18 mouse cellular contexts compared by ENCODE assay signal in genomic region chr12:101742375-101742774, GRCm38 (mm10). TPM values are rescaled to one million over a fixed set of nuclear protein-coding genes. Genes with fewer than 3 reads are reported as not detected.
"Had no signal": no experiment of that assay in that cellular context is flagged by ENCODE, and none has a peak within 500 bp of the region (broad histone marks: within the 10 kb centered on the region; RNA-seq: fewer than 3 reads in every experiment).

No protein-coding gene starts in this region.

- ATAC-seq: midbrain, embryonic 16.5 days had no signal

- H3K36me3 ChIP-seq: midbrain, embryonic 10.5 days; midbrain, embryonic 12.5 days; neural tube, embryonic 12.5 days; stomach, embryonic 15.5 days had no signal

- H3K27ac ChIP-seq: liver, embryonic 14.5 days; midbrain, embryonic 10.5 days; midbrain, embryonic 12.5 days; neural tube, embryonic 12.5 days; stomach, embryonic 15.5 days had no signal

- H3K4me2 ChIP-seq: lung, embryonic 14.5 days; midbrain, embryonic 12.5 days; neural tube, embryonic 12.5 days; stomach, embryonic 15.5 days had no signal

- DNase-seq: lung, adult 18-20 months; lung, embryonic 14.5 days; lung, postnatal 10 days; lung, postnatal 4 days; midbrain, embryonic 14.5 days; right cerebral cortex, postnatal 25 days; right cerebral cortex, postnatal 4 days; spleen, adult 18-20 months; thymus, adult 18-20 months; thymus, postnatal 14 days; thymus, postnatal 36 days had no signal

- H3K9me3 ChIP-seq: midbrain, embryonic 10.5 days; midbrain, embryonic 12.5 days; neural tube, embryonic 12.5 days; stomach, embryonic 15.5 days had no signal

- H3K27me3 ChIP-seq: midbrain, embryonic 12.5 days; neural tube, embryonic 12.5 days; stomach, embryonic 15.5 days had no signal

- H3K4me1 ChIP-seq: midbrain, embryonic 10.5 days; midbrain, embryonic 12.5 days; neural tube, embryonic 12.5 days; stomach, embryonic 15.5 days had no signal

- H3K4me3 ChIP-seq: midbrain, embryonic 10.5 days; midbrain, embryonic 12.5 days; myocyte; neural tube, embryonic 12.5 days; stomach, embryonic 15.5 days had no signal

- H3K9ac ChIP-seq: liver, embryonic 14.5 days; lung, embryonic 14.5 days; midbrain, embryonic 12.5 days; neural tube, embryonic 12.5 days; stomach, embryonic 15.5 days had no signal

RNA-seq across cellular contexts. Expression of gene Tc2n, which starts 24.1 kb away (rescaled TPM):
- polyA plus RNA-seq: myocyte; neural tube, embryonic 12.5 days had no signal
